Mouse (Mus musculus) ES-CJ7 (cell line): ENCODE measurements around the gene Acvr1.
A peak's percentile ranks its signal among the peaks of the same experiment; 100 is the strongest.

Experiments used
- DNase-seq: peaks from one replicate; pipeline ENCODE4 v3.0.0; 2011; ENCODE audit warnings: low read depth, low spot score

Gene Acvr1

DNA sequence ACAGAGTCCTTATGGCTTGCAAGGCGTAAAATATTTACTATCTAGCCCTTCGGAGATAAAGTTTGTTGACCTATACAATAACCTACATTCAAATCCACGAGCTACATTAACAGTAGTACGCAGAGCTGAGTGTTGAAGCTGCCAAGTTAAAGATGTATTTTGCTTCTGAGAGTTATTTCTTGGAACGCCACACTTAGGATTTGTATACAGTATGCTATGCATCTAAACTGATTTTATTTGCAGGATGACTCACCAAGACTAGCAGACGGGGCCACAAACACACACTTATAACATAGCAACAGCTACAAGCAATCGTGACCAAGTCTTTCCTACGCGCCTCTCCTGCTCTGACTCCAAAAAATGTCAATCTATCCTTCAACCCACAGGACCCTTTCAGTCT lies 46.2 kb downstream of the Acvr1 start:
- DNase-seq = no peak

DNA sequence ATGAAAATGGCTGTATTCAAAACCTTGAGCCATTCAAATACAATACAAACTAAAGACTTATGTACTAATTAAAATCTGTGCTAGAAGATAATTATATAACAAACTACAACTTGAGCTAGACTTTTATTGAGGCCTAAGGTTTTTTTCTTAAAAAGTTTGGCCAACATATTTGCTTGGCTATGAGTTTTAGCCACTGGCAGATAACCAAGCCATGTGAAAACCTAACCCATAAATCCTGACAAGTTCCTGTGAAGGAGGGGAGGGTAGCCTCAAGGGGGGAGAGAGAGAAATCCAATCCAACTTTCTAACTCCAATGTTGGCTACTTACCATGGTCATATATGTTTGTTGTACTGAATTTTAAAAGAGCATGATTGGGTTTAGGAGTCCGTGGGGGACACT lies 48.4 kb downstream of the Acvr1 start:
- no peak for DNase-seq

DNA sequence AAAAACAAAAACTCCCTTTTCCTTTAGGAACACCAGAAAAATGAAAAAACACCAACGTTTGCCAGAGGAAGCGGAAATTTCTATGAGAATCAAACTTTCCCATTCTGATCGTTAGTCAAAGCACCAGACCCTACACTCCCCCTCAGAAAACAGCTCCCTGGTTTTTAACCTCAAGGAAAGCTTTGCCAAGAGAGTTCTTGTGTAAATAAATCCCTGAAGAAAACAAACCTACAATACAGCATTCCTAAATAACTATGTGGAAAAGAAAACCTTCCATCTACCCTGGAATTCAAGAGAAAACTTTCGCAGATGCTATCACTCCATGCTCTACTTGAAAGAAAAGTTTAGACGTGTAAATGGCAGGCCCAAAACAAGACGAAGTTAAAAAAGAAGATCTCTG lies 50.0 kb downstream of the Acvr1 start:
- no peak for DNase-seq

DNA sequence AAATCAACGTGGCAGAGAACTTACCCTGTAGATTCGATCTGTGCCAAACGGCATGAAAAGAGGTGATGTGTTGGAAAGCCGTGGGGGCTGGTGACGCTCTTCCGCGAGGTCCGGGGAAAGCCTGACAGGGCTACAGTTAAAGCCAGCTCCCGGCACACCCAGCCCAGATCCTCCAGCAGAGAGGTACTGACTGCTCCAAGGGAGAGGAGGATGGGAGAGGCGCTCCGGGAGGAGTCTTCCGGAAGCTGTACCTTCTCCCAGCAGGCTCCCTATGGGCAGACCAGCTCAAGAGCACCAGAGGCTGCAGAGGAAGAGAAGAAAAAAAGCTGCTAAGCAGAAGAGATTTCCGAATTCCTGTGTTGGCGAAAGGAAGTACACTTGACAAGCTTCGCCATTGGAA lies 51.0 kb downstream of the Acvr1 start:
- DNase-seq = peak; percentile 67

DNA sequence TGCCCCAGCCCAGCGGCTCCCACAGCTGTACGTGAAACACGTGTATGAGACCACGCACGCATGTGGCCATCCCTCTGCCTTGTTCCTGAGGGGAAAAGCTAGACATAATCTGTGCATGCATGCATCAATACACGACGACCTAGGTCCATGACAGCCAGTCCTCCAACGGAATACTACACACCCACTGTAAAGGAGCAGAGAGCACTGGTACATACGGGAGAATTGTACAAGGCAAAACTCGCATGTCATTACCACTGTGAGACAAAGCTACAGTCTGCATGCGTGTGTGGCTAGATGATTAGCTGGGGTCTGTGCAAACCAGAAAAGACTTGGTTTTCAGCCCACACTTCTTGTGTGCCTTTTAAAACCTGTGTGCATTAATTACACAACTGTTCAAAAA lies 52.5 kb downstream of the Acvr1 start:
- DNase-seq = no peak

DNA sequence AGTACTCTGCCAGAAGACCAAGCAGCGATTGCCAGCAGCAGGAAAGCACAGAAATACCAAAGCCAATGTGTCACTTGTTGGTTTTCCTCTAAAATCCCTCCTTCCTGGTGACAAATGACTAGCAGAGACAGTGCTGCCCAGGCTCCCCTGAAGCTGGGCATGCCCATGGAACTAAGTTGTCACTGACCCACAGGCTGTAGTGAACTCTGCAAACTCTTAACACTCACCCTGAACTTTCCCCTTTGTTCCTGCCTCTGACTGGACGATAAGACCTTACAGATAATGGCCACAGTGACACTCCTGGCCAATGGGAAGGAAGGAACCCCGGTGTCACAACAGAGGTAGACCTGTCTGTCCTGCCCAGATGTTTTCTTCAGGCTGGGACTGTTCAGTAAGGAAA lies 53.7 kb downstream of the Acvr1 start:
- DNase-seq = no peak

DNA sequence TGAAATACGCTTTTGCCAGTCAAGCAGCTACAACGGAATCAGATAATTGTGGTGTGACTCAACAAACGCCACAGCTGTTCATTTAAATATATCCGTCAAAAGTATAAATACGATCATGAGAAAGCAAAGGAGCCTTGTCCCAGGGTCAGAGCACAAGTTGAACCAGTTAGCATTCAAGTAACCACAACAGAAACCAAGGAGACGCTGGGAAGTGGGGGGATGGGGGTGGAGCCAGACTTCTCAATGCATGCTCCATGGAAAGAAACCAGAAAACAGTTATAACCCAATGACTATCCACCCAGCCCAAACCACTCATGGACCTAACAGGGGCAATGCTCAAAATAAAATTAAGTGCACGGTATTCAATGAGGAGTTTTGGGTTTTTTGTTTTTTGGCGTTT lies 56.8 kb downstream of the Acvr1 start:
- DNase-seq = no peak

DNA sequence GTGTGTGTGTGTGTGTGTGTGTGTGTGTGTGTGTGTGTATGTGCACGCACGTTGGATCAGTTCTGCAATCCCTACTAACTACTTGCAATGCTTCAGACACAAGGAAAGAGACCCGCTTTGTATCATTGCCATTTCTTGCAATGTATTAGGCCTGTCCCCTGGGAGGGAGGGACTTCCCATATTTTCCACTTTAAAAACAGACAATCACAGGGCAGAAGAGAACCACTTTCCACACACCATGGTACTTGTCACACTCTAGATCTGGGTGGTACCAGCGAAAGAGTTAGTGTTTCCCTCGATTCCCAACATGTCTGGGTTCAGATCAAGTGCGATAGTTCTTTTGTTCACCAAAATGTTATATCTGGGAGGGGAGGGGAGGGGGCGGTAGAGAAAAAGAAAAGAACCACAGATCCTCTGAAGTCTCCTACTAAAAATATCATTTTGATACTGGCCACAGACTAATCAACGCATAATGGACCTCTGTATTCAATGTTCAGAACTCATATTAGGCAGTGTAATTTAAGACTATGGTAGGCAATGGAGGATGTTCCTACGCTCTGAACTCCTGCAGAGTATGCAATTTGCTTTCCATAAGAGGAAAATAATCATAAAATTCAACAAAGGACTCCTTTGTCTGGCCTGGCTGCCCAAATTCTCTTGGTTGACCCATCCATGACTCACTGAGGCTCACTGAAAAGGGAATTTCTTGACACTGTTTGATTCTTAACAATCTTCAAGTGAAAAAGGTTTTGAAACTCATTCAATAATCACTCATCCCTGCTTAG lies 61.5 kb downstream of the Acvr1 start:
- no peak for DNase-seq

DNA sequence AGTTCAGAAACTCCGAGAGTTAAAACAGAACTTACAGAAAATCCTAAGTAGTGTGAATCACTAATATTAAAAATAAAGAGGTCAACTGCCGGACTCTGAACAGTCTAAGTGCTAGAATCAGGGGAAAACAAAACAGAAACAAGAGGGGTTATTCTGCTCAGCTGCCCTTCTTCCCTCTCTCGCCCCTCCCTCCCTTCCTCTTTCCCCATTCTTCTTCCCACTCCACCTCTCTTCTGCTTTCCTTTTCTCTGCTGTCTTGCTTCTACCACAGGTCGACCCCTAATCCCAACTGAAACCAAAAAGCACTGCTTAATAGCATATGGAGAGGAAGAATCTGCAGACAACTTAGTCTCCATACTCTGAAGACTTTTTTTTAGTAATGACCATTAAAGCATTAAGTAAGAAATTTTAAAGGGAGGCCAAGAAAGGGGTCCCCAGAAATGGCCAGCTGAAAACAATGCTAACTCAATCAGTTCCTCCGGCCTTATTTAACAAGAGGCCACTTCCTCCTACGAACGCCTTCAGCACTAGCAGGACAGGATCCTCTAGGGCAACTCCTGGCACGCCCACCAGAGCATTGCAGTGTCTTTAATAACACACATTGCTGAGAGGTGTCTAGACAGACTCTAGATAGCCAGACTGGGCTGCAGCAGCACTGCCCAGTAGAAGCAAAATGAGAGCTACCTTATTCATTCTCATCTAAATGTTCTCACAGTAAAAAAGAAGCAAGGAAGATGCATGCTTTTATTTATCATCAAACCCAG lies 70.1 kb downstream of the Acvr1 start:
- no peak for DNase-seq

DNA sequence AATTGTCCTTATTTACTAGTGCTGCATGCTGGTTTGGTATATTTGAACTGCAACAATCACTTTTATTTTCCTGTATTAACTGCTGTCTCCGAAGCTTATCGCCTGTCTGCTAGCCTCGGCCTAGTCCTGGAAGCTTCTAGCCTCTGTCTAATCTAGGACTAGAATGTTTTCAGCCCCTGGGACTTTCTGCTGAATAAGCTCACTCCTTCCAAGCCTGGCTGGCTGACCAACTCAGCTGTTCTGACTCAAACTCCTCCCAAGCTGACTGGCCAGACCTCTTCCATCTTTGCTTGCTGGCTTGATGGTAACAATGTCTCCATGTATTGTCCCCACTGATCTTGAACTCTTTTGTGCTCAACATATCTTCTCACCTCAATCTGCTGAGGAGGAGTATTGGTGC lies 71.7 kb downstream of the Acvr1 start:
- DNase-seq = no peak

DNA sequence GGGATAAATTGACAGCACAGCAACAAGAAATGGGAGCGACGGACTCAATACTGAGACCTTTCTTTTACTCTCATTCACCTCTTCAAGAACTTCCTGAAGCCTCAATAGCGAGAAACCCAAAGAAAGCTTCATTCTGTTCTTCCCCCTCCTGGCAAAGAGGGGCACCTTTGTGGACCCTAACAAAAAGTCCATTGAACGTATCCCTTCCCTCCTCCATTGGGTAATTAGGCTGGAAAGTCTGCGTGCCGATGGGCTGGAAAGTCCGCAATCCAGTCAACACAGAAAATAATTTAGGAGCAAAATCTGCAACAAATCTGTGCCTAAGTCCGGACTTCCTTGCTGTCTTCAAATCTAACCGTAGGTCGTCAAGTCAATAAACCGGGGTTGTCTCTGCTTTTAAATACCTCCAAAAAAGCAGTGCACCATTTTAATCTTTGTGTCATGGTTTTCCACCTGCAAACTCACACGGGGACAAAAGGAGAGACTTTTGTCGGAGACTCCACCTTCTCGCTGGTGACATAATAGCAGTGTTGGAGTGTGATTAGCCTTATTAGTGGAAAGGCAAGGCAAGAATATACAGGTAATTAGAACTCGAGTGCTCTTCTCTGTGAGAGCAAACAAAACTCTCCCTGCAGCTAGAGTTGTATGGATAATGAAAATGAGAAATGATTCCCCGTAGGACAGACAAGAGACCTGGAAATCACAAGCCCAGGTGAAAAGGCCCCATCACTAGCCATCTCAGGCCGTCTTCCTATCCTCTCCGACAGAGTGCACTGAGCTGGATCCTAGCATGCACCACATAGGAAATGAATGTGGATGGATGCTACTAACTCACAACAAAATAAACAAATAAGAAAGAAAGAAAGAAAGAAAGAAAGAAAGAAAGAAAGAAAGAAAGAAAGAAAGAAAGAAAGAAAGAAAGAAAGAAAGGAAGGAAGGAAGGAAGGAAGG lies 73.0 kb downstream of the Acvr1 start:
- no peak for DNase-seq

DNA sequence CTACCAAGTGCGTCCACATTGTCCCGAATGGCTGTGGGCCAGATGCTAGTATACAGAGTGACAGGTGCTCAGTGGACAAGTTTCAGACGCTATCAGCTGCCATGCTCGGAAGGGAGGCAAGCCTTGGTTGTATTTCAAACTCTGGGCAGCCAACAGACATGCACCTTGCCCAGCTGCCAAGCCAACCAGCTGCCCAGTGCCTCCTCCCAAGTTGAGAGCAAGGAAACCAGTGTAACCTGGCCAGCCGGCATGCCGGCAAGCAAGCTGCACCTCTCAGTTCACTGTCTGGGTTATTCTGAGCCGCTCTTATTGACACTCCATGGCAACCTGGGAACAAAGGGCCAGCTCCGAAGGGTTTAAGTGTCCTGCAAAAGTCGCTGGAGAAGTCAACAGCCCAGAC lies 77.7 kb downstream of the Acvr1 start:
- DNase-seq = no peak

DNA sequence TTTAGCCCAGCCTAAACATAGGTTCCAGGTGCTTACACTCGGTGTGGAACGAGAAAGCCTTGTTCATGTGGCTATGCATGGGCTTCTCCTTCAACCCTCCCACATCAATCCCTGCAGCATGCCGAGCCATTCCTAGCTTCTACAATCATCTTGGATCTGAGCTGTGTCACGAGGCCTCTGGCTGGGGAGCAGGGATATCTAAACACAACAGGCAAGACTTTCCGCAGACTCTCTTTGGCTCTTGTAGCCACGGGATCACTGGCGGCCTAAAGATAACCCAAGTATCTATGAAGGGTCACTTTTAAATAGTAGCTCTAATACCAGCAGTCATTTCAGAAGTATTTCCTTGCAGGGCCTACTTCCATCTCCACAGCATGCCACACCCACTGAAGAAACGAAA lies 78.6 kb downstream of the Acvr1 start:
- no peak for DNase-seq

DNA sequence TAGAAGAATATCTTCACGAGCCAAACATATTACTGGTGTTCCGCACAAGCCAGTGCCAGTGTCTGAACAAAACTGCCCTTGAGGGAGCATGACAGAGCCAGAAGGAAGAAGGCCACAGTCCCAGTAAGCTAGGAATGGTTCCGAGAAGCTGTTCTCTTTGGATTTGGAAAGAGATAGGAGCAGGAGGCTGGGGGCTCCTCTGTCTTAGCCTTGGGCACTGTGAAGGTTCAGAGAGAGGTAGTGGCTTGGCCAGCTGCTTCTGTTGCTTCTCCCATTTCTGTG lies 79.7 kb downstream of the Acvr1 start:
- DNase-seq = no peak

DNA sequence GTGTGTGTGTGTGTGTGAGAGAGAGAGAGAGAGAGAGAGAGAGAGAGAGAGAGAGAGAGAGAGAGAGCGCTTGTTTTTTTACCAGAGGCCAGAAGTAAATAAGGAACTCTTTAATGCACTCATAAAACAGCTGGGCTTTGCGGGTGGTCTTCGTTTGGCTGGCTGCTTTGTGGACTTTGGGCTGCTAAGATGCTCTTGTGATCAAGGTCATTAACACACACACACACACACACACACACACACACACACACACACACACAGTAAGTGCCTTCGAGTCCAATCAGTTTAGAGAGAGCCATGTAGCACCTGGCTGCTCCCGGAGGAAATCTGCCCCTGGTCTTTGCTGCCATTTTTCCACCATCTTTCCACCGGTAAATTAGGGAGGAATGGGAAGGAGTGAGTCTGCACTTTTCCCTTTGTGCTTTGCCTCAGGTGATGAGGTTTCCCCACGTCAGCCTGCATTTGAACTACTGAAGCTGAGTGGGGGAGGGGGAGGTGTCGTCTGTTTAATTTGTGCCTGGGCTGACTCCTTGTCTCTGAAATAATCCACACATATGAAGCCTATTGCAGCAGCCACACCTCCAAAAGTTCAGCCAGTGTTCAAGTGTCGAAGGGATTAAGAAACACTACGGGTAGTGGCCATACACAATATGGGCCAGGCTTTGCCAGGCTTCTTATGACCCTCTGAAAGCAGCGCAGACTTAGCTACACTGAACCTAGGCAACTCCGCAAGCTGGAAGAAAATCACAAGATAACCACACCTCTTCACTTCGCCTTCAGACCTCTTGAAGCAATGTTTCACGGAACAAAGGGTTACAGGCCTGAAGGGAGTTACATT lies 80.3 kb downstream of the Acvr1 start:
- DNase-seq = no peak

DNA sequence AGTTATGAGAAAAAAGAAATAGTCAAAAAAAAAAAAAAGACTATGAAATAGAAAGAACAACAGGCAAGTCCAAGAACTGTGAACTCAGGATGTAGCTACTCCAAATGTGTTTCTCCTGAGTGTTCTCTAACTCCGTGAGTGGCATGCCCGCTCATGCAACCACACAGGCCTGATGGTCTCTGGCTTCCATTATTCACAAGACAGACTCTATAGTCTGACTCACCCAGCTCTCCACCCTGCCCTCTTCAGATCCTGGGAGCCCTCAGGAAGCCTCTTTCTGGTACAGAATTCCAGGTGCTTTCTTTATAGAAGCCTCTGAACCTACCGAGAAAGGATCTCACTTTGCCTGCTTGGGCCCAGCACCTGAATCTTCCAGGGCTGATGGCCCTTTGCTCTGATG lies 81.3 kb downstream of the Acvr1 start:
- DNase-seq = no peak

DNA sequence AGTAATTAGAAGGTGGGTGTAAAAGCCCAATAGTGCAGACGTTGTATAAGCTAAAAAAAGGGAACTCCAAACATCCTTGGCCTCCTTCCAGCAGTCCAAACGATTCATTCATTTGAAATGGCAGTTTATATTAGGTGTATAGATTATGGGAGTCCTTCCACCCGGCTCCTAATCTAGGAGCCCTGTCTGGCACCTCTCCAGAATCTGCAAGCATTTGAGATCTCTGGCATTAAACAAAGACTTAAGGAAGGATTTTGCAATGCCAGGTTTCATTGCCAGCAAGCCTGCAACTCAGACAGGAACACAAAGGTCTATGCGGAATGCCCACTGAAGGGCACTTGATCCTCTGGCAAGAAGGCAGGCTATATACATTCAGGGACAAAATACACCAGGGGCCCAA lies 81.8 kb downstream of the Acvr1 start:
- DNase-seq = no peak

DNA sequence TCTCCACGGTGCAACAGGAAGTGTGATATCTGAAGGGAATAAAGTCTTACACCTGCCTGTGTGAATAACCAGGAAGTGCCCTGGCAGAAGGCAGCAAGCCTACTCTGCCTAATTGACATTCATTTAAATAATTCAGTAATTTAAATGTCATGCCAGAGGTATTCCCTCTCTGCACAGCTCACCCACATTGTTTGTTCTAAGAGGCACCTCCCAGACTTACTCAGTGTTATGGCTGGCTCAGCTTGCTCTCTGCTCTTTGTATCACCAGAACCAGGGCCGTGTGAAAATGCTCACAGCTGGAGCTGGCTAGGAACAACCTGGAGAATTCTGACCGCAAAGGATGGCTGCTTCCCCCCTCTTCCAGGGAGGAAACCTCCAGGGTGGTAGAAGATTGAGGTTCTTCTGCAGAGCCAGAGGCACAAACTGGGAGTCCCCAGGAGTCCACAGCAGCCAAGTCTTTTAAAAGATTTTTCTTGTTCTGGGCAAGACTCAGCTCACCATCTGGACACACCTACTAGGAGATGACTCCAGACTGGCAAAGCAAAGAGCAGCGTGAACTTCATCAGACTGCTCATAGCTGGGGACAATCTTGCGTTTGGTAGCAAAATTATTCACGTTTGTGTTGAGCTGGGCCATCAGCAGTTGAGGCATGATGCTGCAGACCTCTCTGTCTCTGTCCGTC lies 82.5 kb downstream of the Acvr1 start:
- no peak for DNase-seq

DNA sequence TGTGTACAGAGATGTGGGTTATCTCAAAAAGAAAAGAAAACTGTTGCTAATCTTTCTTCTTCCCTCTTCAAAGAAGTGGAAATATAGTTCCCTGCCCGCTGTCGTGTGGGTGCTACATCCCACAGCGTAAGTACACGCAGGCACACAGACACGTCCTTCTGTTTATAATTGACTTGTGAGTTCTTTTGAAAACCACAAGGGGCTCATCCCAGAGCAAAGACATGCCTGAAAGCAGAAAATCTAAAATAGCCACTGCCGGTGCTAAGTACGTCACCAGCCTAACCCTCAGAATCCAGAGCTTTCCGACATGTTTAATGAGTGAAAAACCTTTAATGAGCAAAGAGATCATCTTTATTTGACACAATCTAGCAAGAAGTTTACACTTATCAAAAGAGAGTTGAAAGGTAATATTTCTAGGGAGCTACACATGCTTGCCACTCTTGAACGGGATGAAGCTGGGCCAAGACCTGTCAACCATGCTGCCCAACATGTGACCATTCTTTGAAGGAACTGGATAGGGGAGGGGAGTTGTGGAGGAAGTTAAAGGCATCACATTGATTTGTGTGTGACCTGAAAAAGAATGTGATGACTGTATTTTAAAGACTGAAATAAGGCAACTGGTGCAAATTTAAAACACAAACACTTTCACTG lies 85.4 kb downstream of the Acvr1 start:
- no peak for DNase-seq

DNA sequence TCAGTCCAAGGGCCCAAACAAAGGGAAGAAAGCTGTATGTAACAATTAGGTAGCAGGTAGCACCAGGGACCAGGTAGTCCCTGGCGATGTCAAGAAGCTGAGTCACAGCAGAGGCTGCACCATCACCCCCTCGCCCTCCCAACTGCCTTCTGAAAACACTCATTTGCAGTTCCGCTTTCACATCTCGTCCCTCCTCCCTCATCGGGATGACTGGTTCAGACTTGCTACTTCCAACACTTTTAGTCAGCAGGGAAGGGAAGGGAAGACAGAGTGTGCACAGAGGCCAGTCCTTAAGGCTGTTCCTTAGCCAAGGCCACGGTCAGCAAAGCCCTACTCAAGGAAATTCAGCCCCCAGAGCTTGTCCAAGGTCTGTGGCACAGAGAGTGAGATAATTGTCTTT lies 86.2 kb downstream of the Acvr1 start:
- DNase-seq = no peak
